Mouse (Mus musculus): ENCODE measurements at regions not wholly inside any gene's neighbourhood (a gene's known extent, or its start where the extent isn't known, plus 50 kb on each side); places are given as distances from the start of the nearest gene placed in this dataset.
"Not testable (repeated sequence)": the region's sequence is repeated elsewhere in the genome, so short reads cannot be mapped to it uniquely, and the experiment has no call there.

DNA sequence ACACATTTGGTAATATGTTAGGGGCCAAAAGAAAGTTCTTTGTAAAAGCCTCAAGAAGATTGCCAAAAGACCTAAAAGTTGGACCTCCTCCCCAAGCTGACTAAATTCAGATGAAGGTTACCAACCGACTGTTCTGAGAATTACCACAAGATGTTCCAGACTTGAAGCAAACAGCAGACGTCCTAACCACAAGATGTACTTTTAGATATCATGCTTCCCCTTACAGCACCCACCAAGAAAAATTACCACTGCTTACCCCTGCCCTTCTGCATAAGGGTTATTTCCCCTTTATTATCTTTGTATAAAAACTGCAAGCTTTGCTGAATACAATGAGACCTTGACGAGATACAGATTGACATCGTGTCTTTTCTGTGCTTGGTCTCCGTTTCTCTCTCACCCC, 121.6 kb upstream of the Cst10 start:
- no peak for DNase-seq (ENCODE audit: low read depth, low spot score)

DNA sequence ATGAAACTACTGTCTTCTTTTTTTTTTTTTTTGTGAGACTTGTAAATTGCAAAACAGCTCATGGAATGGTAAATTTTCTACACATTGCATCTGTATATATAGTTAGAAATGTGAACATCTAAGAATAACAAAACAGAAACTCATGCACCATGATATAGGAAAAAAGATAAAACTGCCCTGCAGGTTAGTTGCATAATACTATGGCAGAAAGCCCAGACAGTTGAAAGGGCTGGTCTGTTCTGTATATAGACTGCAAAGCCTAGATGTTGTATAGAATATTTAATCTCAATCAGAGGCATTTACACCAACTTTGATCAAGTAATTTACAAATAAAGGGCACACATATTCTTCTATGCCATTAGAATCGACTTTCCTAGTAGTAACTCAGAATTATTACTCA, 120.7 kb upstream of the Cst10 start:
- no peak for DNase-seq (ENCODE audit: low read depth, low spot score)

DNA sequence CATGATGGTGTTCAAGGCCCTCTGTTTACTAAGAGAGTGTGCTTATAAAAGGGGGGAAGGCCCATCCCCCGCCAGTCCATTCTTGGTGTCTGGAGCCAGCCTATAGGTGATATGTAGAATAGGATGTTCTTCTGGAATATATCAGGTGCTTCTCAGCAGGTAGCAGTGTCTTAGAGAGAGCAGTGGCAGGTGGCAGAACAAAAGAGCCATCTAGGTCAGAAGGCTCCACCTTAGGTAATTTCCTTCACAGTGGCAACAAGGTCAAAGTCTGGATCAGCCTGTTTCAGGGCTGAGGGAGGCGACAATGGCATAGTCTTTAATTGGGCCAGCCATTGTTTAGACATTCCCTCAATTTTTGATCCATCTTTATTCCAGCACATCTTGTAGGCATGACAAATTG, 107.9 kb upstream of the Cst10 start:
- DNase-seq (ENCODE audit: low read depth, low spot score): not testable (repeated sequence)

DNA sequence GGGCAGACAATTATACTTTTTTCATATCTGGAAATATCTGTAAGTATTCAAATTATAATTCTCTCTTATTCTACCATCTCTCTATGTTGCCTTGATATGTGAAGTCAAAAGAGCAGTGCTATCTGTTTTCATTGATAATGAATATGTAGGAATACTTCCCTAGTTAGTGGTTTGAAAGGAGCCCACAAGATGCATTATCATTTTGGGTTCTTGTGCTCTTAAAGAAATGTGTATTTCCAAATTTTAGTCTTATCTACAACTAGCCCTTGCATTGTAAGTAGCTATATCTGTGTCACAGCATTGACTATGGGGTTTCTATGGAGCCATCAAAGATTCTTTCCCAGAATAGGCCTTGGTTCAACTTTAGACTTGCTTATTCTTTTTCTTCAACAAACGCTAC, 99.3 kb upstream of the Cst10 start:
- no peak for DNase-seq (ENCODE audit: low read depth, low spot score)

DNA sequence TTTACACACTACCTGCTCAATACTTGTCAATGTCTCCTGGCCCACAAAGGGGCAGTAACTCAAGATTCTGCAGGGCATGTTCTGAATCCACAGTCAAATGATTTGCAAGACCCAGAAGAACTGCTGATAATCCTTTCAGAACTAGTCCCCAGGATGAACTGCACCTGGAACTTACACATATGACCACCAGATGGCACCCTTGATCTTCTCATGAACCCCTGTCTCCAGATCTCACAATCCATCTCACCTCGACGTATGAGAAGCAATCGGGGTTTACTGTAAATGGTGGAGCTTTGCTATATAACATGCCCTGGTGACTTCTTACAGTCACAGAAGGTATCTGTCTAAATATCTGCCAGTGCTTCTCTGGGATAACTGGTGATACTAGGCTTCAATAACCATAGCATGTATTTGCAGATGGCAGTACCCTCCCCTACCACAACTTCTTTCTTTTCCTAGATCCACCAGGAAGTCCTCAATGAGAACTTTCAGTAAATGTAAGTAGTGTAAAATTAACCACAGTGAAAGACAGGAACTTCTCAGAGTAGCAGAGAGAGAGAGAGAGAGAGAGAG, 54.5 kb upstream of the Cst10 start:
- peak; percentile 76 for DNase-seq (ENCODE audit: low read depth, low spot score)

Data from forelimb bud, embryonic 11.5 days (tissue).